Mouse (Mus musculus): ENCODE results near the gene Prkci. TPM values are rescaled to one million over a fixed set of nuclear protein-coding genes. Genes with fewer than 3 reads are reported as not detected.

The Prkci gene
- polyA plus RNA-seq, 1 experiment: 10.8 TPM

DNA sequence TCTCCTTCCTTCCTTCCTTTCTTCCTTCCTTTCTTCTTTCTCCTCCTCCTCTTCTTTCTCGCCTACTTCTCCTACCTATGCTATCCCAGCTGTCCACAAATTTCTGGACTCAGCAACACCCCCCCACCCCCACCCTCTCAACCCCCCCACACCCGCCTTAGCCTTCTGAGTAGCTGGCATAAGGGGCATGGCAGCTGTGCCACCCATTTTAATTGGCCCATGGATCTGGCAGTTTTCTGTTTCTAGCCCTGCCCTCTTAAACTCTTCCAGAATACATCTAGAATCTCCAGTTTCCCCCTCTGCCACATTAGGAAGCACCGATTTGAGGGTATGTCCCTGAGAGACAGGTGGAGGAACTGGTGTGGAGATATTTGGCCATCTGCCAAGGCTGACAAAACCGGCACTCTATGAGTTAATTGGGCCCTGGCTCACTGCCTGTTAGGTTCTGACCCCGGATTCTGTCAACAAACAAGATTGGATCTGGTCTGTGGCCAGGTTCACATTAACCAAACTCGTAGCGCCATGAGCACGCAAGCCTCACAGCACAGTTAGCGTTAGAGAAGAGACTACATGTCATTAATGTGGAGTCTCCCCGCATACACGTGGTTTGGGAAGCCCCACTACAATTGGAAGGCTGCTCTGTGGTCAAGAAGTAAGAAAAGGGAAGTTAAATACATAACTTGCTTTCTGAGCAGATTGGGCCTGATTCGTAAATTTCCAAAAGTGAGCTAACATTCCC lies 88.1 kb downstream of the Prkci start:
- Histone ChIP-seq H3ac (ENCODE audit: control insufficient read depth, insufficient read length) (no peak overlapping the region), H3K36me3 (ENCODE audit: control insufficient read depth, insufficient read depth) (no peaks in the 10 kb centered on the region), H3K4me2 (ENCODE audit: low read depth) (no peak overlapping the region), H3K27me3 (ENCODE audit: control insufficient read depth, insufficient read depth, insufficient read length) (no peaks in the 10 kb centered on the region), H3K4me3 (no peak overlapping the region), H3K79me2 (ENCODE audit: control insufficient read depth, insufficient read depth) (no peaks in the 10 kb centered on the region)
- TF ChIP-seq POLR2AphosphoS2 (IDR thresholded peaks at IDR 0.05; ENCODE audit: insufficient read length, low read depth): no peak
- TF ChIP-seq SRF (IDR thresholded peaks at IDR 0.05; ENCODE audit: control insufficient read depth, insufficient read length, low read depth): no peak
- TF ChIP-seq POLR2A (IDR thresholded peaks at IDR 0.05; ENCODE audit: insufficient read length, low read depth): no peak
- no peak for TF ChIP-seq CEBPB (IDR thresholded peaks at IDR 0.05; ENCODE audit: insufficient read depth, poor library complexity, severe bottlenecking)
- no peak for TF ChIP-seq USF1 (IDR thresholded peaks at IDR 0.05; ENCODE audit: low read depth)

DNA sequence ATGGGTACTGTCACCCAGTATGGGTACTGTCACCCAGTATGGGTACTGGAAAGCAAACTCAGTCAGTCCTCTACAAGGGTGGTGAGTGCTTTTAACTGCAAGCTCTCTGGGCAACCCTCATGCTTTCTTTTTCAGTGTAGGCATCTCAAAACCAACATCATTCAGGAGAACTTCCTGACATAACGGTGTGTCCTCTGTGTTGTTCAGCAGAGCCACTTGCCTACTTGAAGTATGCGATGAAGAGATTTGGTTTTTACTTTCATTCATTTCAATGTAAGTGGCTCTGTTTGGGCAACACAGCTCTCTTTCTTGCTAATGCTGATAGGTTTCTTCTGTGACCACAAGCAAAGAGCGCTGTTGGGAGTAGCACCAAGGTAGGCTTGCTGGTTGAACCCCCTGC lies 89.5 kb downstream of the Prkci start:
- H3K36me3 ChIP-seq (ENCODE audit: control insufficient read depth, insufficient read depth): no peaks in the 10 kb centered on the region
- H3K27me3 ChIP-seq (ENCODE audit: control insufficient read depth, insufficient read depth, insufficient read length): no peaks in the 10 kb centered on the region
- H3K4me3 ChIP-seq: no peak overlapping the region
- no peak overlapping the region for H3ac ChIP-seq (ENCODE audit: control insufficient read depth, insufficient read length)
- TF ChIP-seq USF1 (IDR thresholded peaks at IDR 0.05; ENCODE audit: low read depth): no peak
- TF ChIP-seq POLR2AphosphoS2 (IDR thresholded peaks at IDR 0.05; ENCODE audit: insufficient read length, low read depth): no peak
- TF ChIP-seq MAX (IDR thresholded peaks at IDR 0.05; ENCODE audit: low read depth): no peak
- TF ChIP-seq E2F4 (IDR thresholded peaks at IDR 0.05; ENCODE audit: insufficient read depth): no peak
- no peak for TF ChIP-seq CEBPB (IDR thresholded peaks at IDR 0.05; ENCODE audit: insufficient read depth, poor library complexity, severe bottlenecking)
- TF ChIP-seq MYOG (IDR thresholded peaks at IDR 0.05; ENCODE audit: control insufficient read depth in 1 of 3, insufficient read depth in 1 of 3, insufficient read length in 2 of 3, low read depth in 2 of 3): no peak
- no peaks in the 10 kb centered on the region for H3K79me2 ChIP-seq (ENCODE audit: control insufficient read depth, insufficient read depth)
- H3K4me2 ChIP-seq (ENCODE audit: low read depth): no peak overlapping the region

DNA sequence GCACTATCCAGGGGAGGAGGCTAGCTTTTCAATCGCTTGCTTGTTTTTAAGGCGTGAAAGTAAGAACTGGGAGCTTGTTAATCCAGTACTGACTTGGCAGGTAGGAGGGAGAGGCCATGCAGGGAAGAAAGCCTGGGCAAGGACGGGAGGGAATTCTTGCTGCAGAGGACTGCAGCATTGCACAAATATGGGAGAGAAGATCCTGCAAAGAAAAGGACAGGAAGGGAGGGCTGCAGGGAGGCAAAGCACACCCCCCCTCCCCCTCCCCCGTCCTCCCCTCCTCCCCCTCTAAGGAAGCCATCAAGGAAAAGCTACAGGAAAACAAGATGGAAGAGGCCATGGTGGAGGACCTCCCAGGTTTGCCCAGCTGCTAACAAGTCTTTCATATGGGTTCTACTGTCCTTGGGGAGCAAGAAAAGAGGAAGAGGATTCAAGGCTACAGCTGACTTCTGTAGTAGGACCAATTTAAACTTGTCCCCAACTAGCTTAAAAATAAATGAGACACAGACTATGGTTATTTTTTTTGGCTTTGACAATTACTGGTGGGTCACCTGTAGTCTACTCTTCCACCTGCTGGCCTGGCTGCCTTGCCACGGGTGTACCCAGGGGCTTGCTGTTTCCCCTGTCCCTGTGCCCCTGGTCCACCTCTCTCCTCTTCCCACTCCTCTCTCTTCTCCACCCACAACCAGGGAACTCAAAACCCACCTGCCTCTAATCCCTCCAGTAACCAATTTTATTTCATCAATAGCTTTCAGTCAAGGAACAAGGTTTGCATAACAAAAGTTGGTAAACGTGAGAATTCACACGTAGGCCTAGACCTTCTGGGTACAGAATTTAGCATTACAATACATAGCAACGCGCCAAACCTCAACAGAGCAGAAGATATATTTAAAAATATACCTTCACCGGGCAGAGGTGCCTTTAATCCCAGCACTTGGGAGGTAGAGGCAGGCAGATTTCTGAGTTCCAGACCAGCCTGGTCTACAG lies 93.5 kb downstream of the Prkci start:
- Histone ChIP-seq H3K79me2 (ENCODE audit: control insufficient read depth, insufficient read depth) (no peaks in the 10 kb centered on the region), H3K4me3 (no peak overlapping the region), H3K27me3 (ENCODE audit: control insufficient read depth, insufficient read depth, insufficient read length) (no peaks in the 10 kb centered on the region), H3K36me3 (ENCODE audit: control insufficient read depth, insufficient read depth) (no peaks in the 10 kb centered on the region), H3K4me2 (ENCODE audit: low read depth) (no peak overlapping the region), H3ac (ENCODE audit: control insufficient read depth, insufficient read length) (no peak overlapping the region)
- TF ChIP-seq MYOD1 (IDR thresholded peaks at IDR 0.05; ENCODE audit: control insufficient read depth in 1 of 3, insufficient read length in 2 of 3, low read depth in 2 of 3) (no peak), SRF (IDR thresholded peaks at IDR 0.05; ENCODE audit: control insufficient read depth, insufficient read length, low read depth) (no peak), USF1 (IDR thresholded peaks at IDR 0.05; ENCODE audit: low read depth) (no peak), REST (IDR thresholded peaks at IDR 0.05; ENCODE audit: insufficient read depth, insufficient read length) (no peak), TCF3 (IDR thresholded peaks at IDR 0.05; ENCODE audit: insufficient read length, low read depth) (no peak), POLR2AphosphoS2 (IDR thresholded peaks at IDR 0.05; ENCODE audit: insufficient read length, low read depth) (no peak), POLR2A (IDR thresholded peaks at IDR 0.05; ENCODE audit: insufficient read length, low read depth) (no peak), TCF12 (IDR thresholded peaks at IDR 0.05; ENCODE audit: insufficient read depth, poor library complexity, severe bottlenecking) (no peak), MYOG (IDR thresholded peaks at IDR 0.05; ENCODE audit: control insufficient read depth in 1 of 3, insufficient read depth in 1 of 3, insufficient read length in 2 of 3, low read depth in 2 of 3) (no peak), CEBPB (IDR thresholded peaks at IDR 0.05; ENCODE audit: insufficient read depth, poor library complexity, severe bottlenecking) (no peak), E2F4 (IDR thresholded peaks at IDR 0.05; ENCODE audit: insufficient read depth) (no peak), MAX (IDR thresholded peaks at IDR 0.05; ENCODE audit: low read depth) (no peak)

DNA sequence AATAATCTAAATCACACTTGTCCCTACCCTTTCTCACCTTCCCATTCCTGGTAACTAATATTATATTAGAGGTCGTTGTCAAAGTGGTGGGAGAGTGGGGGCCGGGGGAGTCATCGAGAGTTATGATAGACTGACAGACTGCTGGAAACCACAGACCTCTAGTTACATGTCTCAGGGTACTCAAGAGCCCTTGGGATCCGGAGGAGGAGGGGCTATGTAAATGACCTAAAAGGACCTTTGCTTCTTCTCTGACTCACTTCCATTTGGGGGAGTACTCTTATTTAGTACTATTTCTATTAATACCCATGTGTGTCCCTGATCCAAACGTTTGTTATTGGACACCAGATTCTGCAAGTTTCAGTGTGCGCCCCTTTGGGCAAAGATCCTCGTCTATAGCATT lies 94.4 kb downstream of the Prkci start:
- Histone ChIP-seq H3K4me3 (no peak overlapping the region), H3K36me3 (ENCODE audit: control insufficient read depth, insufficient read depth) (no peaks in the 10 kb centered on the region), H3K27me3 (ENCODE audit: control insufficient read depth, insufficient read depth, insufficient read length) (no peaks in the 10 kb centered on the region), H3K79me2 (ENCODE audit: control insufficient read depth, insufficient read depth) (no peaks in the 10 kb centered on the region), H3K4me2 (ENCODE audit: low read depth) (peak overlapping the region; percentile 16), H3ac (ENCODE audit: control insufficient read depth, insufficient read length) (no peak overlapping the region)
- TF ChIP-seq MYOG (IDR thresholded peaks at IDR 0.05; ENCODE audit: control insufficient read depth in 1 of 3, insufficient read depth in 1 of 3, insufficient read length in 2 of 3, low read depth in 2 of 3) (no peak), MAX (IDR thresholded peaks at IDR 0.05; ENCODE audit: low read depth) (no peak), USF1 (IDR thresholded peaks at IDR 0.05; ENCODE audit: low read depth) (no peak), MYOD1 (IDR thresholded peaks at IDR 0.05; ENCODE audit: control insufficient read depth in 1 of 3, insufficient read length in 2 of 3, low read depth in 2 of 3) (no peak), POLR2AphosphoS2 (IDR thresholded peaks at IDR 0.05; ENCODE audit: insufficient read length, low read depth) (no peak), CEBPB (IDR thresholded peaks at IDR 0.05; ENCODE audit: insufficient read depth, poor library complexity, severe bottlenecking) (no peak), TCF3 (IDR thresholded peaks at IDR 0.05; ENCODE audit: insufficient read length, low read depth) (no peak), E2F4 (IDR thresholded peaks at IDR 0.05; ENCODE audit: insufficient read depth) (no peak)
